Mouse (Mus musculus) B cell, adult 67 days (primary cell): Measurements from ENCODE around the gene Slc6a9. TPM values are rescaled to one million over a fixed set of nuclear protein-coding genes. Genes with fewer than 3 reads are reported as not detected.

Experiments
- total RNA-seq, 2 experiments: library from RNA; stranded (reverse); gene quantifications; 4 replicates each; pipeline ENCODE4 v1.2.4; 2023

The Slc6a9 gene
- total RNA-seq, result not detected

GRCm38 (mm10) chr4:117834457-117834844, at the start of gene Slc6a9:
Gene Slc6a9 (plus strand): TSS chr4:117834506.

GRCm38 (mm10) chr4:117872471-117872886, 38.2 kb downstream of the Slc6a9 start, which contains the start of gene Ccdc24:
Gene Ccdc24 (minus strand): TSS chr4:117872557.

GRCm38 (mm10) chr4:117882701-117883691, 48.7 kb downstream of the Slc6a9 start, which contains the start of gene B4galt2:
Gene B4galt2 (minus strand): TSS chr4:117883487.

GRCm38 (mm10) chr4:117887133-117887532, 52.8 kb downstream of the Slc6a9 start, which contains the start of gene Atp6v0b:
Gene Atp6v0b (minus strand): TSS chr4:117887333.

GRCm38 (mm10) chr4:117891738-117892161, 57.4 kb downstream of the Slc6a9 start, which contains the start of gene Dph2:
Gene Dph2 (minus strand): TSS chr4:117892032.

GRCm38 (mm10) chr4:117914591-117915442, 80.5 kb downstream of the Slc6a9 start, which contains the start of gene Ipo13:
Gene Ipo13 (minus strand): TSS chr4:117914999.

Other genes starting within 250 kb of the Slc6a9 start
- 10 to 100 TPM; 26.5 to 32.1 TPM for gene Dmap1, start 152.2 kb upstream of the Slc6a9 start, total RNA-seq
- not detected for gene Gm12845, start 110.1 kb upstream of the Slc6a9 start, total RNA-seq
- gene Klf17, start 68.9 kb upstream of the Slc6a9 start, total RNA-seq, result not detected
- gene Ccdc24, start 38.1 kb downstream of the Slc6a9 start, total RNA-seq, result not detected
- gene B4galt2, start 49.0 kb downstream of the Slc6a9 start, total RNA-seq, result not detected
- 100 to 1,000 TPM; 251 to 282 TPM for gene Atp6v0b, start 52.8 kb downstream of the Slc6a9 start, total RNA-seq
- gene Dph2, start 57.5 kb downstream of the Slc6a9 start, total RNA-seq, result 10 to 100 TPM; 17.1 to 21.0 TPM
- gene Ipo13, start 80.5 kb downstream of the Slc6a9 start, total RNA-seq, result 10 to 100 TPM; 55.4 to 64.6 TPM
- under 1 TPM in 1 of 2 experiments, not detected in 1; 0.33 TPM for gene Artn, start 95.3 kb downstream of the Slc6a9 start, total RNA-seq